Mouse (Mus musculus) common myeloid progenitor, adult 5-6 weeks (primary cell): ENCODE data around the gene 4632433K11Rik. TPM values are rescaled to one million over a fixed set of nuclear protein-coding genes. Genes with fewer than 3 reads are reported as not detected.
"Not testable (repeated sequence)": the region's sequence is repeated elsewhere in the genome, so short reads cannot be mapped to it uniquely, and the experiment has no call there.

ENCODE experiments used
- ATAC-seq: replicated peaks from 2 replicates; pipeline ENCODE4 v1.8.0; 2016; ENCODE audit warnings: low read depth, mild to moderate bottlenecking, moderate TSS enrichment, inconsistent platforms; ENCODE audit not compliant: poor library complexity, severe bottlenecking
- total RNA-seq: library from RNA; stranded (forward); fragments of 200-1000, 187-1606 nt; gene quantifications from 2 replicates; pipeline ENCODE4 v1.2.3, GENCODE M21; 2017

4632433K11Rik gene
- total RNA-seq, 1 experiment from 2014 or later = 2.5 TPM

GRCm38 (mm10) chr7:5019576-5019975 lies 14.3 kb upstream of the 4632433K11Rik start:
- not testable (repeated sequence) for ATAC-seq

GRCm38 (mm10) chr7:5020000-5020681 lies 13.8 kb upstream of the 4632433K11Rik start, which contains the start of the genes Zfp865 and Ccdc106:
Gene Zfp865, plus strand, starts transcription at chr7:5020376.
Gene Ccdc106, plus strand, starts transcription at chr7:5020553.
- ATAC-seq = peak; percentile 85

- ATAC-seq = no peak
Observed at GRCm38 (mm10) chr7:5020685-5021084, 13.2 kb upstream of the 4632433K11Rik start.

GRCm38 (mm10) chr7:5021197-5021596 lies 12.7 kb upstream of the 4632433K11Rik start:
- ATAC-seq = no peak

- no peak for ATAC-seq
Observed at GRCm38 (mm10) chr7:5029543-5029942, 4.4 kb upstream of the 4632433K11Rik start.

- no peak for ATAC-seq
Observed at GRCm38 (mm10) chr7:5029946-5030345, 4.0 kb upstream of the 4632433K11Rik start.

GRCm38 (mm10) chr7:5030554-5031275 lies 3.2 kb upstream of the 4632433K11Rik start:
- ATAC-seq = no peak

- ATAC-seq = no peak
Observed at GRCm38 (mm10) chr7:5031496-5031895, 2.4 kb upstream of the 4632433K11Rik start.

- ATAC-seq = no peak
Observed at GRCm38 (mm10) chr7:5035628-5036027, 1.7 kb downstream of the 4632433K11Rik start.

GRCm38 (mm10) chr7:5036136-5036535 lies 2.2 kb downstream of the 4632433K11Rik start:
- no peak for ATAC-seq

GRCm38 (mm10) chr7:5037026-5037425 lies 3.1 kb downstream of the 4632433K11Rik start:
- ATAC-seq = no peak

- ATAC-seq = no peak
Observed at GRCm38 (mm10) chr7:5037467-5037866, 3.5 kb downstream of the 4632433K11Rik start.

GRCm38 (mm10) chr7:5038109-5038732 lies 4.3 kb downstream of the 4632433K11Rik start, which contains the start of gene Zfp784:
Gene Zfp784, minus strand, starts transcription at chr7:5038446.
- ATAC-seq = peak; percentile 91

GRCm38 (mm10) chr7:5038940-5039339 lies 5.0 kb downstream of the 4632433K11Rik start:
- no peak for ATAC-seq

GRCm38 (mm10) chr7:5044981-5045380 lies 11.1 kb downstream of the 4632433K11Rik start:
- ATAC-seq = peak; percentile 24; the same call in 1 of the 2 replicates

- no peak for ATAC-seq
Observed at GRCm38 (mm10) chr7:5046112-5046511, 12.2 kb downstream of the 4632433K11Rik start.

- ATAC-seq = peak; percentile 63
Observed at GRCm38 (mm10) chr7:5047313-5047712, 13.4 kb downstream of the 4632433K11Rik start.

GRCm38 (mm10) chr7:5051193-5052192 lies 17.6 kb downstream of the 4632433K11Rik start, which contains the start of gene Zfp580:
Gene Zfp580, plus strand, starts transcription at chr7:5051538.
- peak; percentile 62 for ATAC-seq

- ATAC-seq = no peak
Observed at GRCm38 (mm10) chr7:5052438-5052837, 18.5 kb downstream of the 4632433K11Rik start.
